ENCODE assay signal across 8 mouse cellular contexts in genomic region chr14:48624596-48625330, GRCm38 (mm10). TPM values are rescaled to one million over a fixed set of nuclear protein-coding genes. Genes with fewer than 3 reads are reported as not detected.
DNase-seq lines count a peak whose midpoint lies in the region; TF ChIP-seq lines count a peak whose summit lies in the region.

No protein-coding gene starts in this region.

- DNase-seq in heart, adult 8-10 months (ENCODE audit: low spot score): peak; percentile 11
- no peak for DNase-seq in heart, postnatal 25 days (ENCODE audit: low spot score)
- DNase-seq in MN1 (ENCODE audit: low spot score): peak; percentile 44
- DNase-seq in brain, embryonic 14.5 days (ENCODE audit: low read depth): peak; percentile 67
- peak; percentile 64 for DNase-seq in heart, postnatal 4 days
- DNase-seq in frontal cortex, postnatal 14 days (ENCODE audit: low spot score in 2 of 2): no peak
- DNase-seq in B cell, adult 2 months: no peak
- DNase-seq in layer of hippocampus, adult 8-10 months (ENCODE audit: low spot score in 2 of 2): no peak

- intact Hi-C loops in heart, postnatal 25 days (cut with DNase I): no loop called here

- TF ChIP-seq CTCF in brain, embryonic 14.5 days (IDR thresholded peaks at IDR 0.05; ENCODE audit: borderline replicate concordance, extremely low read depth, insufficient read depth, insufficient read length): no peak

- TF ChIP-seq POLR2A in brain, embryonic 14.5 days (IDR thresholded peaks at IDR 0.05; ENCODE audit: borderline replicate concordance, extremely low read depth, insufficient read depth, insufficient read length, poor library complexity, severe bottlenecking): no peak

RNA-seq across cellular contexts. Expression of gene Otx2, which starts 48.9 kb away (rescaled TPM):
- under 1 TPM in 1 of 4 experiments, not detected in 3; 0.19 TPM for total RNA-seq in heart, adult 8-10 months (2022)
- not detected for total RNA-seq in heart, postnatal 25 days (2021)
- 44.7 and 65.6 TPM in 2 replicates for polyA plus RNA-seq in brain, embryonic 14.5 days (2012; rRNA removed)
- total RNA-seq in heart, postnatal 4 days (2021): not detected
- 1 to 10 TPM in 3 of 4 experiments, under 1 TPM in 1; 0.63 to 1.6 (median 1.2) TPM for total RNA-seq in layer of hippocampus, adult 8-10 months (2022)

Comparison
In these comparisons a context has a peak if more than half of its experiments do, and no peak if none do; other contexts are left out.
1. DNase-seq: peak in heart, adult 8-10 months (single experiment), MN1 (single experiment), brain, embryonic 14.5 days (single experiment) and heart, postnatal 4 days (single experiment); none in heart, postnatal 25 days (single experiment), frontal cortex, postnatal 14 days (0 of 2), B cell, adult 2 months (0 of 2) and layer of hippocampus, adult 8-10 months (0 of 2).